Mouse (Mus musculus) layer of hippocampus, postnatal 10 days (tissue): ENCODE data around the gene Kcnb1. TPM values are rescaled to one million over a fixed set of nuclear protein-coding genes. Genes with fewer than 3 reads are reported as not detected.

Source experiments
- DNase-seq, 2 experiments: peaks; one replicate each; pipeline ENCODE4 v3.0.0; 2021; ENCODE audit warnings: low spot score in 2 of 2
- long read RNA-seq: library from polyadenylated mRNA; stranded (forward); transcript quantifications from one replicate; pipeline ENCODE4 v2.0.0, GENCODE M21; 2023
- total RNA-seq, 2 experiments: library from RNA; stranded (reverse); gene quantifications; 2 replicates each; pipeline ENCODE4 v1.2.3; 2021

The Kcnb1 gene
- 10 to 100 TPM; 57.1 to 59.2 TPM for total RNA-seq
- long read RNA-seq, full-length matches to known transcripts, result 5 of 33 reads
- long read RNA-seq, partial matches to known transcripts, result 0 of 33 reads
- long read RNA-seq, other reads (novel, unspliced or antisense), result 28 of 33 reads

GRCm38 (mm10) chr2:167190076-167190399 lies at the start of gene Kcnb1:
Kcnb1 (minus strand) TSS chr2:167190155.
- peak; percentile 88 to 92 for DNase-seq

- no peak for DNase-seq
Observed at GRCm38 (mm10) chr2:167239262-167239661, 49.3 kb upstream of the Kcnb1 start.

- DNase-seq, result no peak
Observed at GRCm38 (mm10) chr2:167237224-167237623, 47.3 kb upstream of the Kcnb1 start.

- DNase-seq, result no peak
Observed at GRCm38 (mm10) chr2:167236174-167236573, 46.2 kb upstream of the Kcnb1 start.

GRCm38 (mm10) chr2:167235338-167236018 lies 45.5 kb upstream of the Kcnb1 start:
- no peak for DNase-seq

- DNase-seq, result no peak
Observed at GRCm38 (mm10) chr2:167233771-167234170, 43.8 kb upstream of the Kcnb1 start.

- DNase-seq, result no peak
Observed at GRCm38 (mm10) chr2:167233009-167233335, 43.0 kb upstream of the Kcnb1 start.

- peak in 1 of 2 experiments; percentile 10 for DNase-seq
Observed at GRCm38 (mm10) chr2:167232132-167233008, 42.4 kb upstream of the Kcnb1 start.

- no peak for DNase-seq
Observed at GRCm38 (mm10) chr2:167230554-167230953, 40.6 kb upstream of the Kcnb1 start.

- no peak for DNase-seq
Observed at GRCm38 (mm10) chr2:167224937-167225336, 35.0 kb upstream of the Kcnb1 start.

- no peak for DNase-seq
Observed at GRCm38 (mm10) chr2:167224194-167224593, 34.2 kb upstream of the Kcnb1 start.

GRCm38 (mm10) chr2:167222152-167222551 lies 32.2 kb upstream of the Kcnb1 start:
- DNase-seq, result peak; percentile 77 to 80

GRCm38 (mm10) chr2:167221159-167221845 lies 31.3 kb upstream of the Kcnb1 start:
- no peak for DNase-seq

- no peak for DNase-seq
Observed at GRCm38 (mm10) chr2:167220736-167221135, 30.8 kb upstream of the Kcnb1 start.

GRCm38 (mm10) chr2:167219154-167219775 lies 29.3 kb upstream of the Kcnb1 start:
- DNase-seq, result peak; percentile 94 to 96

- DNase-seq, result no peak
Observed at GRCm38 (mm10) chr2:167213666-167214065, 23.7 kb upstream of the Kcnb1 start.

GRCm38 (mm10) chr2:167213076-167213475 lies 23.1 kb upstream of the Kcnb1 start:
- DNase-seq, result no peak

GRCm38 (mm10) chr2:167212551-167212950 lies 22.6 kb upstream of the Kcnb1 start:
- no peak for DNase-seq

GRCm38 (mm10) chr2:167212089-167212488 lies 22.1 kb upstream of the Kcnb1 start:
- DNase-seq, result no peak

GRCm38 (mm10) chr2:167209900-167210299 lies 19.9 kb upstream of the Kcnb1 start:
- no peak for DNase-seq

GRCm38 (mm10) chr2:167208984-167209383 lies 19.0 kb upstream of the Kcnb1 start:
- no peak for DNase-seq
